Mouse (Mus musculus): Measurements from ENCODE around the gene Rab4a.

Gene Rab4a

GRCm38 (mm10) chr8:123845114-123845513, 39.3 kb downstream of the Rab4a start:
- in situ Hi-C loops (cut with MboI; ENCODE audit: low sequenced_read_pairs): no loop called here

- in situ Hi-C loops (cut with MboI; ENCODE audit: low sequenced_read_pairs): no loop called here
Measured at GRCm38 (mm10) chr8:123845991-123846390, 40.2 kb downstream of the Rab4a start.

- in situ Hi-C loops (cut with MboI; ENCODE audit: low sequenced_read_pairs): no loop called here
Measured at GRCm38 (mm10) chr8:123846509-123846908, 40.7 kb downstream of the Rab4a start.

- in situ Hi-C loops (cut with MboI; ENCODE audit: low sequenced_read_pairs): no loop called here
Measured at GRCm38 (mm10) chr8:123847546-123847945, 41.8 kb downstream of the Rab4a start.

GRCm38 (mm10) chr8:123849352-123849751, 43.6 kb downstream of the Rab4a start:
- in situ Hi-C loops (cut with MboI; ENCODE audit: low sequenced_read_pairs): no loop called here

GRCm38 (mm10) chr8:123851590-123851989, 45.8 kb downstream of the Rab4a start:
- in situ Hi-C loops (cut with MboI; ENCODE audit: low sequenced_read_pairs): no loop called here

GRCm38 (mm10) chr8:123854252-123854651, 48.5 kb downstream of the Rab4a start:
- in situ Hi-C loops (cut with MboI; ENCODE audit: low sequenced_read_pairs): no loop called here

- in situ Hi-C loops (cut with MboI; ENCODE audit: low sequenced_read_pairs): no loop called here
Measured at GRCm38 (mm10) chr8:123854733-123855475, 49.1 kb downstream of the Rab4a start.

GRCm38 (mm10) chr8:123857361-123857760, 51.6 kb downstream of the Rab4a start:
- in situ Hi-C loops (cut with MboI; ENCODE audit: low sequenced_read_pairs): no loop called here

GRCm38 (mm10) chr8:123858574-123858940, 52.8 kb downstream of the Rab4a start:
- in situ Hi-C loops (cut with MboI; ENCODE audit: low sequenced_read_pairs): no loop called here

GRCm38 (mm10) chr8:123858941-123859647, 53.3 kb downstream of the Rab4a start:
- in situ Hi-C loops (cut with MboI; ENCODE audit: low sequenced_read_pairs): no loop called here

- in situ Hi-C loops (cut with MboI; ENCODE audit: low sequenced_read_pairs): no loop called here
Measured at GRCm38 (mm10) chr8:123859648-123860259, 54.0 kb downstream of the Rab4a start, which contains the start of gene Ccsap. Ccsap (minus strand) TSS chr8:123860209.

GRCm38 (mm10) chr8:123860386-123860785, 54.6 kb downstream of the Rab4a start:
- in situ Hi-C loops (cut with MboI; ENCODE audit: low sequenced_read_pairs): no loop called here

- in situ Hi-C loops (cut with MboI; ENCODE audit: low sequenced_read_pairs): no loop called here
Measured at GRCm38 (mm10) chr8:123865786-123866185, 60.0 kb downstream of the Rab4a start.

- in situ Hi-C loops (cut with MboI; ENCODE audit: low sequenced_read_pairs): no loop called here
Measured at GRCm38 (mm10) chr8:123866971-123867370, 61.2 kb downstream of the Rab4a start.

- in situ Hi-C loops (cut with MboI; ENCODE audit: low sequenced_read_pairs): no loop called here
Measured at GRCm38 (mm10) chr8:123872048-123872447, 66.3 kb downstream of the Rab4a start.

- in situ Hi-C loops (cut with MboI; ENCODE audit: low sequenced_read_pairs): no loop called here
Measured at GRCm38 (mm10) chr8:123873364-123873763, 67.6 kb downstream of the Rab4a start.

GRCm38 (mm10) chr8:123874324-123874723, 68.5 kb downstream of the Rab4a start:
- in situ Hi-C loops (cut with MboI; ENCODE audit: low sequenced_read_pairs): no loop called here

GRCm38 (mm10) chr8:123877865-123878264, 72.1 kb downstream of the Rab4a start:
- in situ Hi-C loops (cut with MboI; ENCODE audit: low sequenced_read_pairs): no loop called here

GRCm38 (mm10) chr8:123880271-123880670, 74.5 kb downstream of the Rab4a start:
- in situ Hi-C loops (cut with MboI; ENCODE audit: low sequenced_read_pairs): no loop called here

- in situ Hi-C loops (cut with MboI; ENCODE audit: low sequenced_read_pairs): no loop called here
Measured at GRCm38 (mm10) chr8:123880821-123881350, 75.1 kb downstream of the Rab4a start.

- in situ Hi-C loops (cut with MboI; ENCODE audit: low sequenced_read_pairs): no loop called here
Measured at GRCm38 (mm10) chr8:123882412-123882811, 76.6 kb downstream of the Rab4a start.
